ENCODE assay signal across 9 mouse cellular contexts in the genomic region with DNA sequence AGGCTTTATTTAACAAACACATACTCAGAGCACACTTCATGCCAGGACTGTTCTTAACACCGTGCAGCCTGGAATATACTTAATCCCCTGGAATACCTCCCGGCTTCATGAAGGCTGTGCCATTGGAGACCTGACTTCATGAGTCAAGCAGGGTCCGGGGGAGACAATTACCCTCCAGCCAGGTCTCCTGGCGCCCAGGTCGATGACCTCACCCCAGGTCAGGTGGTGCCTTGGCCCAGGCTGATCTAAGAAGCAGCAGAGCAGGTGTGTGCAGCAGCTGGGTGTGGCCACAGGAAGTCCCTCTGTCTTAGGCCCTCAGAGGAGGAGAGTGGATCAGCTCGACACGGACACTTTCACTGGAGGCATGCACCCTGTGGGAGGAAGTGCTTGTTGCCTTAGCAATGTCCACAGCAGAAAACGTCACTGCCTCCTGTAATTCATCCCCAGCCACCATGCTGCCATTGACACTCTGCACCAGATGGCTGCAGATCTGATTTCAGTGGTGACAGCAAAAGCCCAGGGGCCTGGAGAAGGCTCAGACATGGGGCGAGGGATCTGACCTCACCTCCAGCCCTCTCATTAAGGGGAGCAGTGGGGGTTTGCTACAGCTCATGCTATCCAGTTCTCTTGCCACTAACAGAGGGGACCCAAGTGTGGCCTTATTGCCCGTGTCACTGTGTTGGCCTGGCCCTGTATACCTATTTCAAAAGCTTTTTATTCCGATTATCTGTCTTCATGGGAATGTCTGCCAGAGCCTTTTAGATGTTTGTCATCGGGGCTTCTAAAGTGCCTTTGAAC.
DNase-seq lines count a peak whose midpoint lies in the region; ATAC-seq lines count a peak whose summit lies in the region.
"Had no signal": no experiment of that assay in that cellular context is flagged by ENCODE, and none has a peak within 500 bp of the region (broad histone marks: within the 10 kb centered on the region; RNA-seq: fewer than 3 reads in every experiment).

No protein-coding gene starts in this region.

- H3K9ac ChIP-seq in forebrain, embryonic 14.5 days (ENCODE audit: low read length), result no peak overlapping the region
- H3K9ac ChIP-seq in limb, embryonic 11.5 days (ENCODE audit: low read length), result no peak overlapping the region
- H3K9ac ChIP-seq in neural tube, embryonic 13.5 days, result no peak overlapping the region

- H3K36me3 ChIP-seq in forebrain, embryonic 14.5 days (ENCODE audit: control insufficient read depth, insufficient read depth, low read length), result no peaks in the 10 kb centered on the region
- H3K36me3 ChIP-seq in limb, embryonic 11.5 days (ENCODE audit: control insufficient read depth, insufficient read depth, low read length), result no peaks in the 10 kb centered on the region
- no peaks in the 10 kb centered on the region for H3K36me3 ChIP-seq in neural tube, embryonic 13.5 days

- H3K9me3 ChIP-seq in forebrain, embryonic 14.5 days (replicated peaks; ENCODE audit: control insufficient read depth, low read length), result no peaks in the 10 kb centered on the region
- H3K9me3 ChIP-seq in limb, embryonic 11.5 days (ENCODE audit: control insufficient read depth, low read length), result no peaks in the 10 kb centered on the region
- no peaks in the 10 kb centered on the region for H3K9me3 ChIP-seq in neural tube, embryonic 13.5 days

- 56% methylated on average over 12 of the region's 12 CpGs for WGBS in forebrain, embryonic 14.5 days
- 33% methylated on average over 12 of the region's 12 CpGs for WGBS in limb, embryonic 11.5 days
- WGBS in neural tube, embryonic 13.5 days, result 48% methylated on average over 12 of the region's 12 CpGs

- DNase-seq in kidney, adult 9 months, result peak; percentile 19
- no peak for DNase-seq in kidney, adult 11 months
- DNase-seq in forebrain, embryonic 14.5 days (ENCODE audit: low spot score), result no peak
- DNase-seq in limb, embryonic 11.5 days (ENCODE audit: low spot score), result peak; percentile 41
- no peak for DNase-seq in urinary bladder, postnatal 14 days (ENCODE audit: low spot score)
- DNase-seq in adipocyte (ENCODE audit: low spot score), result no peak
- DNase-seq: cerebellum, postnatal 25 days had no signal

- H3K4me1 ChIP-seq in forebrain, embryonic 14.5 days (ENCODE audit: control insufficient read depth, insufficient read depth, low read length), result 0 out of 2 replicates have a peak, but pooled peaks cover 2% of the 10 kb centered on the region
- H3K4me1 ChIP-seq in limb, embryonic 11.5 days (ENCODE audit: control insufficient read depth, insufficient read depth, low read length), result peaks cover 10% of the 10 kb centered on the region
- peaks cover 19% of the 10 kb centered on the region for H3K4me1 ChIP-seq in neural tube, embryonic 13.5 days (replicated peaks)

- H3K27ac ChIP-seq in forebrain, embryonic 14.5 days (ENCODE audit: low read depth, low read length), result no peak overlapping the region
- H3K27ac ChIP-seq in limb, embryonic 11.5 days (replicated peaks; ENCODE audit: low read depth, low read length), result no peak overlapping the region
- peak overlapping the region; percentile 20; the same call in 1 of the 2 replicates for H3K27ac ChIP-seq in neural tube, embryonic 13.5 days (replicated peaks)

- H3K27me3 ChIP-seq in forebrain, embryonic 14.5 days (replicated peaks; ENCODE audit: control insufficient read depth, insufficient read depth, low read length), result no peaks in the 10 kb centered on the region
- no peaks in the 10 kb centered on the region for H3K27me3 ChIP-seq in limb, embryonic 11.5 days (ENCODE audit: control insufficient read depth, insufficient read depth, low read length)
- H3K27me3 ChIP-seq in neural tube, embryonic 13.5 days, result no peaks in the 10 kb centered on the region

- H3K4me3 ChIP-seq in forebrain, embryonic 14.5 days (ENCODE audit: low read depth, low read length), result no peak overlapping the region
- H3K4me3 ChIP-seq in limb, embryonic 11.5 days (ENCODE audit: low read depth, low read length), result no peak overlapping the region
- H3K4me3 ChIP-seq in neural tube, embryonic 13.5 days, result no peak overlapping the region

- H3K4me2 ChIP-seq in forebrain, embryonic 14.5 days (ENCODE audit: low read length), result no peak overlapping the region
- H3K4me2 ChIP-seq in limb, embryonic 11.5 days (ENCODE audit: low read depth, severe bottlenecking), result no peak overlapping the region
- no peak overlapping the region for H3K4me2 ChIP-seq in neural tube, embryonic 13.5 days

- peak; percentile 52; the same call in 1 of the 2 replicates for ATAC-seq in forebrain, embryonic 14.5 days
- 0 out of 2 replicates have a peak, but pooled peaks have one; percentile 46 for ATAC-seq in limb, embryonic 11.5 days (ENCODE audit: insufficient number of reproducible peaks, low FRiP score, low TSS enrichment, low read depth)
- ATAC-seq in neural tube, embryonic 13.5 days (ENCODE audit: low read depth), result peak; percentile 73; the same call in 1 of the 2 replicates
- no peak for ATAC-seq in erythroid progenitor cell, adult 5-6 weeks (replicated peaks; ENCODE audit: low FRiP score, poor library complexity, severe bottlenecking)

Comparison
In these comparisons a context has a peak if more than half of its experiments do, and no peak if none do; other contexts are left out.
1. DNase-seq: peak in kidney, adult 9 months (single experiment) and limb, embryonic 11.5 days (single experiment); none in kidney, adult 11 months (single experiment), forebrain, embryonic 14.5 days (single experiment), urinary bladder, postnatal 14 days (single experiment) and adipocyte (single experiment).